Mouse (Mus musculus): Measurements from ENCODE around the gene 6030458C11Rik. TPM values are rescaled to one million over a fixed set of nuclear protein-coding genes. Genes with fewer than 3 reads are reported as not detected.

6030458C11Rik gene
- total RNA-seq (2014; rRNA removed) = 30.3 and 31.5 TPM in 2 replicates
- 13.2 and 21.0 TPM in 2 replicates for polyA plus RNA-seq (2015; fragmentation: Nextera tagmentation; extraction: Ambion mirVana)

DNA sequence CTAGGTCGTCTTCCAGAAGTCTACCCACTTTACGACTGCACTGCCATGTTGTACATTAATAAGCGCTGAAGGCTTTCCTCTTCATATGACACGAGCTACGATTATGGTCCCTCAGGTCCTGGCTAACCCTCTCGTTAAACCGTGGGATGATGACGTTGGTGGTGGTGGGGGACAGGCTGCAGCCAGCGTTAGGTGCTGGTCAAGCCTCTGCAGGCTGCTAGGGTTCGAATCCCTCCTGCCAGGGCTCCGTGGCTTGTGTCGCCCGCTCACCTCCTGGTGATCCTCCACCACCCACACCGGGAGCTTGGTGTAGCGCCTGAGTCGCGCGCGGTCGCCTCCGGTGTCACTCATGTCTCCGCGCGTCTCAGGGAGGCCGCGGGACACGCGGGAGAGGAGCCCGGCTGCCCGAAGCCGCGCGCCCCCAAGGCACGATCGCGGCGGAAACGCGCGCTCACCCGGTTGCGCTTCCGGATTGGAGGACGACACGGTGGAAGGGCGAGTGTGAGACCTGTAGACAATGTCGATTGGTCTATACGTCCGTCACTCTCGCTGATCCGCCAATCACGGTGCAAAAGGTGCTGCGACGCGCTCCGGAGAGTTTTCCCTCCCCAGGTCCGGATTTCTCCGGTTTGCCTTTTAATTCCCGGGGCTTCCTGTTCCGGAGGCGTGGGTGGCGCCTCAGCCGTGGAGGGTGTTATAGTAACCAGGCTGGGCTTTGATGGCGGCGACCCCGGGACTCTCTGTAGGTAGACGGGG, at the start of gene 6030458C11Rik, which contains the start of gene Drosha:
6030458C11Rik (minus strand) TSS at position 453 of the 756 bp plus-strand sequence.
Drosha (plus strand) TSS at position 619 of the 756 bp plus-strand sequence.
- Histone ChIP-seq H3K9me3 (ENCODE audit: low read length) (no peaks in the 10 kb centered on the region), H3K36me3 (ENCODE audit: insufficient read depth) (peaks cover 38% of the 10 kb centered on the region), H3K4me2 (ENCODE audit: low read depth) (peak within 1 kb of the TSS; percentile 69), H3K27ac (ENCODE audit: low read depth, low read length) (peak within 1 kb of the TSS; percentile 90), H3K4me1 (ENCODE audit: insufficient read depth) (peaks cover 15% of the 10 kb centered on the region), H3K27me3 (ENCODE audit: insufficient read depth, low read length) (no peaks in the 10 kb centered on the region), H3K9ac (peak within 1 kb of the TSS; percentile 78), H3K4me3 (ENCODE audit: low read depth, low read length) (peak within 1 kb of the TSS; percentile 65)
- under 1% methylated on average over 67 of the region's 67 CpGs for WGBS
- ATAC-seq (peak; percentile 100), DNase-seq (peak; percentile 99)
- 0 out of 2 replicates have a peak, but pooled peaks have one; percentile 4 for TF ChIP-seq CTCF (IDR thresholded peaks at IDR 0.05; ENCODE audit: low read depth)

- H3K4me3 ChIP-seq (ENCODE audit: low read depth, low read length) = no peak overlapping the region
- 73% methylated on average over 8 of the region's 8 CpGs for WGBS
- DNase-seq (no peak), ATAC-seq (no peak)
- no peaks in the 10 kb centered on the region for H3K27me3 ChIP-seq (ENCODE audit: insufficient read depth, low read length)
- H3K27ac ChIP-seq (ENCODE audit: low read depth, low read length) = no peak overlapping the region
- no peaks in the 10 kb centered on the region for H3K4me1 ChIP-seq (ENCODE audit: insufficient read depth)
- H3K9me3 ChIP-seq (ENCODE audit: low read length) = no peaks in the 10 kb centered on the region
- no peak for TF ChIP-seq CTCF (IDR thresholded peaks at IDR 0.05; ENCODE audit: low read depth)
- H3K9ac ChIP-seq = no peak overlapping the region
- no peak overlapping the region for H3K4me2 ChIP-seq (ENCODE audit: low read depth)
- peaks cover 30% of the 10 kb centered on the region for H3K36me3 ChIP-seq (ENCODE audit: insufficient read depth)
These were observed 42.8 kb upstream of the 6030458C11Rik start for GRCm38 (mm10) chr15:12867269-12867668.

- no peak for TF ChIP-seq CTCF (IDR thresholded peaks at IDR 0.05; ENCODE audit: low read depth)
- H3K9me3 ChIP-seq (ENCODE audit: low read length) = no peaks in the 10 kb centered on the region
- no peaks in the 10 kb centered on the region for H3K4me1 ChIP-seq (ENCODE audit: insufficient read depth)
- H3K27ac ChIP-seq (ENCODE audit: low read depth, low read length) = no peak overlapping the region
- no peak overlapping the region for H3K4me3 ChIP-seq (ENCODE audit: low read depth, low read length)
- H3K9ac ChIP-seq = no peak overlapping the region
- H3K27me3 ChIP-seq (ENCODE audit: insufficient read depth, low read length) = no peaks in the 10 kb centered on the region
- peaks cover 36% of the 10 kb centered on the region for H3K36me3 ChIP-seq (ENCODE audit: insufficient read depth)
- ATAC-seq = no peak
- WGBS = 79% methylated on average over 7 of the region's 7 CpGs
- no peak overlapping the region for H3K4me2 ChIP-seq (ENCODE audit: low read depth)
- DNase-seq = no peak
These were observed 41.3 kb upstream of the 6030458C11Rik start for GRCm38 (mm10) chr15:12865595-12866314.

DNA sequence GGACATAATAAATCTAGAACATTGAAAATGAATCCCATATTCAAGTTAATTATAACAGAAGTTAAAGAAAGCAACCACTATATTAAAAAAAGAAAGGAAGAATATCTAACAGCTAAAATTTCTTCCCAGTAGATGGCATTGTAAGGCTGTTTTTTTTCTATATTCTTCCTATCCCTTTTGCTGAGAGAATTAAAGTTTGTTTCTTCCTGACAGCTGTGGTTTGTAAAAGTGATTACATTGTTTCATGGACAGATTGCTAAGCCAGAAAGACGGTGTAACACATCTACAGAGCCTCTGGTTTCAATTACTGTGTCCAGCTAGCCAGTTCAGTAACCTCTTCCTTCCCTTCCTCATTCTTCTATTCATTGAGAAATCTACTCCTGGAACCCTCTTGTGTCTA, 39.2 kb upstream of the 6030458C11Rik start:
- Histone ChIP-seq H3K27me3 (ENCODE audit: insufficient read depth, low read length) (no peaks in the 10 kb centered on the region), H3K36me3 (ENCODE audit: insufficient read depth) (peaks cover 49% of the 10 kb centered on the region), H3K4me3 (ENCODE audit: low read depth, low read length) (no peak overlapping the region), H3K4me2 (ENCODE audit: low read depth) (no peak overlapping the region), H3K4me1 (ENCODE audit: insufficient read depth) (no peaks in the 10 kb centered on the region), H3K9me3 (ENCODE audit: low read length) (no peaks in the 10 kb centered on the region), H3K27ac (ENCODE audit: low read depth, low read length) (no peak overlapping the region), H3K9ac (no peak overlapping the region)
- DNase-seq = peak; percentile 50
- ATAC-seq = no peak
- TF ChIP-seq CTCF (IDR thresholded peaks at IDR 0.05; ENCODE audit: low read depth) = peak; percentile 44
- WGBS = 36% methylated on average over 1 of the region's 1 CpGs

DNA sequence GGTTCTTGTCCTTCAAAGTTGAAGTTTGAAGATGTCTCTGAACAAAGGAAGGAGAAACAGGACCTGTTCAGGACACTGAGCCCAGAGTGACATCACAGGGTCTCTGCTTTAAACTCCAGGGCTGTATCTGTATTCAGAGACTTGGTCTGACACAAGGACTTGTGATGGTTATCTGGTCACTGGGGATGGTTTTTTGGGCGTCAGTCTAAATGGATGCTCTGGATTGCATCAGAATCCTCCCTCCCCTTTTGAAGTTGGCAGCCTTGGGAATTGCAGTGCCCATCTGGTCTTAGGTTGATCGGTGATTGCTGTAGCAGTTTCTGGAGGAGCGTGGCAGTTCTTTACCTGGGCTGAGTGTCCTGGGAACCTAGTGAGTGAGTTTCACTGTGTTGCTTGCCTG, 37.6 kb upstream of the 6030458C11Rik start:
- DNase-seq (no peak), ATAC-seq (no peak)
- Histone ChIP-seq H3K27me3 (ENCODE audit: insufficient read depth, low read length) (no peaks in the 10 kb centered on the region), H3K9ac (no peak overlapping the region), H3K4me3 (ENCODE audit: low read depth, low read length) (no peak overlapping the region), H3K27ac (ENCODE audit: low read depth, low read length) (no peak overlapping the region), H3K9me3 (ENCODE audit: low read length) (no peaks in the 10 kb centered on the region), H3K4me1 (ENCODE audit: insufficient read depth) (no peaks in the 10 kb centered on the region), H3K4me2 (ENCODE audit: low read depth) (no peak overlapping the region), H3K36me3 (ENCODE audit: insufficient read depth) (peaks cover 51% of the 10 kb centered on the region)
- TF ChIP-seq CTCF (IDR thresholded peaks at IDR 0.05; ENCODE audit: low read depth) = no peak
- WGBS = 93% methylated on average over 3 of the region's 3 CpGs

DNA sequence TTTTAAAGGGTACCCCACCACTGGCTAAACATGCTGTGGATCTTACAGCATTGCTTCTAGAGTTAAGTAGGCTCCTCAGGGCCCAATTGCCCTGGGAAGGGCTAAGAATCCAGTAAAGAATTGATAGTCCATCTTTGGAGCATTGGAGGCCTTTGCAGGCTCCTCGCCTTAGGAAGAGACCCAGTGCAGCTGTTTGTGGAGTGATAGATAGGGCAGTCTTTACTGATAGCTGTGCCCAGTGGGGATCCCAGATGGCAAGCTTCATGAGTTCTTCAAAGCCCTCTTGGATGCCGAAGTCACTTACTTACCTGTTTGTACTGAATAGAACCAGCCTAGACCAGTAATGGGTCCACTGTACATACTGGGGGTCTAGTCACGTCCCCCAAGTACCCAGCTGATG, 34.2 kb upstream of the 6030458C11Rik start:
- no peaks in the 10 kb centered on the region for H3K4me1 ChIP-seq (ENCODE audit: insufficient read depth)
- H3K27ac ChIP-seq (ENCODE audit: low read depth, low read length) = no peak overlapping the region
- H3K36me3 ChIP-seq (ENCODE audit: insufficient read depth) = peaks cover 64% of the 10 kb centered on the region
- WGBS = 98% methylated on average over 3 of the region's 3 CpGs
- ATAC-seq (no peak), DNase-seq (no peak)
- no peak overlapping the region for H3K4me2 ChIP-seq (ENCODE audit: low read depth)
- no peak overlapping the region for H3K9ac ChIP-seq
- H3K9me3 ChIP-seq (ENCODE audit: low read length) = no peaks in the 10 kb centered on the region
- TF ChIP-seq CTCF (IDR thresholded peaks at IDR 0.05; ENCODE audit: low read depth) = no peak
- no peak overlapping the region for H3K4me3 ChIP-seq (ENCODE audit: low read depth, low read length)
- no peaks in the 10 kb centered on the region for H3K27me3 ChIP-seq (ENCODE audit: insufficient read depth, low read length)

All from forebrain, postnatal 0 days (tissue).